Mouse (Mus musculus): ENCODE measurements around the gene Gm2888. TPM values are rescaled to one million over a fixed set of nuclear protein-coding genes. Genes with fewer than 3 reads are reported as not detected.
"Not testable (repeated sequence)": the region's sequence is repeated elsewhere in the genome, so short reads cannot be mapped to it uniquely, and the experiment has no call there.

Gene Gm2888
- polyA plus RNA-seq (2015; fragmentation: Nextera tagmentation; extraction: Ambion mirVana) = not detected in 2 replicates

DNA sequence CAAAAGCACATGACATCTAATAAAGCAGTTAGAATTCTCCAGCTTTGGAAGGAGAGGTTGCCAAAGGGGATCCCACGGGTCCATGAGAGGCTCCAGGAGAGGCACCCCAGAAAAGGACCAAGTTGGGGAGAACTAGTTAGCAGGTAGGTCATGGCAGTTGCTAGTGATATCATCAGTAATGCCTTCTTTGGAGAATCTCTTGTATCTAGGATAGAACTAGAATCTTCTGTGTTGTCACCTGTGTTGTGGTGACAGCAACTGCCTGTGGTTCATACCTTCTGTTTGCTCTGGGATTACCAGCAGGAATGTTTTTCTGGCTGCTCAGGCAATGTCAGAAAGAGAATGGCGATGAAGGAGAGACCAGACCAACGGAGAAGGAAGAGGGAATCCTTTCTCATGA lies at the start of gene Gm2888:
Gm2888 (plus strand) TSS at position 301 of the 400 bp plus-strand sequence.
- not testable (repeated sequence) for H3K9ac ChIP-seq (replicated peaks; ENCODE audit: low read length); H3K4me3 ChIP-seq (ENCODE audit: low read length); ATAC-seq (ENCODE audit: low FRiP score, low TSS enrichment); H3K27me3 ChIP-seq (ENCODE audit: insufficient read depth, low read length); H3K36me3 ChIP-seq (ENCODE audit: insufficient read depth, low read length); H3K27ac ChIP-seq (ENCODE audit: low read length); H3K4me2 ChIP-seq (replicated peaks; ENCODE audit: low read depth, low read length); H3K9me3 ChIP-seq (ENCODE audit: low read length); H3K4me1 ChIP-seq (ENCODE audit: insufficient read depth, low read length)
- 90% methylated on average over 2 of the region's 3 CpGs for WGBS

DNA sequence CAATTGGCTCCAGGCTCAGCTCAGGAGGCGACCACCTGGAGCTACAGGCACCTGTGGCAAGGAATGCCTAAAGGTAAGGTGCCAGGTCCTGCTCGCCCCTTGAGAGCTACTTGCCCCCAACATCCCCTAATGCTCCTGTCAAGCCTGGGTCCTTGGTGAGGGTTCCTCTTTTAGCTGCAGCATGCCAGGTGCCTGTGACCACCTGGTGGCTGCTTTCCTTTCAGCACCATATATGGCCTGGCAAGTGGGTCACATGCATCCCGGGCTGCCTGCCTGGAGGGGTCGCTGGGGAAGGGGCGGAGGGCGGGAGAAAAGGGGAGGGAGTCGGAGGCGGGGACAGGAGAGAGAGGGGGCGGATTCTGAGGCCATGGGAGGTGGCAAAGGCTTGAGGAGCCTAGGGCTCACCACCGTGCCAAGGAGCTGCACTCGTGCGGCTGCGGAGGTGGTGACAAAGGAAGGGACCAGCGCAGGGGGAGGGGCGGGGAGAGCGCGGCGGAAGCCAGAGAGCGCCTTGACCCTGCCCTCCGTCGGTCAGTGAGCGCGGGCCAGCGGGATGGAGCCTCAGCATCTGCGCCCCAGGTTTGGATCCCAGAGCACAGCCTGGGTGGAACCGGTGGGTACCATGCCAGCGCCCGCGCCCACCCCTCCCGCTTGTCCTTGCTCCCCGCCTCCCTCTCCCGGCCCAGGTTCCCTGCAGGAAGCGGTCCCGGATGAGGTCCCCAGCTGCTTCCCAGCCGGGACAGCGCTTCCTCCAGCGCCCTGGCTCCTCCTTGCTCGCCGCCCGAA lies 19.1 kb downstream of the Gm2888 start, which contains the start of gene Gm2897:
Gm2897 (plus strand) TSS at position 559 of the 786 bp plus-strand sequence.
- not testable (repeated sequence) for H3K4me1 ChIP-seq (ENCODE audit: insufficient read depth, low read length); H3K27me3 ChIP-seq (ENCODE audit: insufficient read depth, low read length); H3K27ac ChIP-seq (ENCODE audit: low read length); H3K36me3 ChIP-seq (ENCODE audit: insufficient read depth, low read length); H3K9me3 ChIP-seq (ENCODE audit: low read length)
- 4% methylated on average over 22 of the region's 40 CpGs for WGBS
- peak within 1 kb of the TSS; percentile 48 for H3K4me3 ChIP-seq (ENCODE audit: low read length)
- 0 out of 2 replicates have a peak within 1 kb of the TSS, but pooled peaks have one; percentile 44 for H3K9ac ChIP-seq (replicated peaks; ENCODE audit: low read length)
- ATAC-seq (ENCODE audit: low FRiP score, low TSS enrichment) = 0 out of 2 replicates have a peak, but pooled peaks have one; percentile 61
- peak within 1 kb of the TSS; percentile 66 for H3K4me2 ChIP-seq (replicated peaks; ENCODE audit: low read depth, low read length)

DNA sequence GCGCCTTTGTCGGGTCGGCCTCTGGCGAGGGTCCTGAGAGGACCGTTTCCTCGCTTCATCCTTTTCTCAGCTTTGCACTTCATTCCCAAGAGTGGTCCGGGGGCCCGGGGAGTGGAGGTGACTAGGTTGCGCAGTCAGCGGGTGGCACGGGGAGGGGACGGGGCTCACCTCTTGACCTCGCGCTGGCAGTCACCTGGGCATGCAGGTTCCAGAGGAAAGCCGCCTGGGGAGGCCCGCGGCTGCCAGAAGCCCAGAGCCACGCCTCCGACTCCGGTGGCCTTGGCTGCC lies 19.7 kb downstream of the Gm2888 start:
- H3K27ac ChIP-seq (ENCODE audit: low read length); H3K9ac ChIP-seq (replicated peaks; ENCODE audit: low read length); H3K9me3 ChIP-seq (ENCODE audit: low read length); ATAC-seq (ENCODE audit: low FRiP score, low TSS enrichment); H3K36me3 ChIP-seq (ENCODE audit: insufficient read depth, low read length); H3K27me3 ChIP-seq (ENCODE audit: insufficient read depth, low read length); H3K4me1 ChIP-seq (ENCODE audit: insufficient read depth, low read length): not testable (repeated sequence)
- peak overlapping the region; percentile 48 for H3K4me3 ChIP-seq (ENCODE audit: low read length)
- peak overlapping the region; percentile 66 for H3K4me2 ChIP-seq (replicated peaks; ENCODE audit: low read depth, low read length)
- 0% methylated on average over 11 of the region's 20 CpGs for WGBS

DNA sequence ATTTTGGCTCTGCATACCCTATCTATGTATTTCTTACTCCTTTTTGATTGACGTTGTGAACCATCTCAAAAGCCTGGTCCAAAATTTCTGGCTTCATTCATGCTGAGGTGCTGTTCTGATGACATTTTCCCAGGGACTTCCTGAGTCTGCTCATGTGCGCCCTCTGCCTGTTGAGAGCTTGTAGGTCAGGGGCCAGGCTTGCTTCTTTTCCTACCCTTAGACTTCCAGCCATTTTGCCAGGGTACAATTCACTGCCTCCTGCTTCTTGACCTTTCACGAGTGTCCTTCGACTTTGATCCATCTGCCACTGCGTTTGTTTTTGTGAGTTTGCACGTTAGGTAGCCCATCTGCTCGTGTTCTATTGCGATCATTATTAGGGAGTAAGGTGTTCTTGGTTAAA lies 20.3 kb downstream of the Gm2888 start:
- not testable (repeated sequence) for H3K4me1 ChIP-seq (ENCODE audit: insufficient read depth, low read length); H3K4me2 ChIP-seq (replicated peaks; ENCODE audit: low read depth, low read length); H3K36me3 ChIP-seq (ENCODE audit: insufficient read depth, low read length); H3K27me3 ChIP-seq (ENCODE audit: insufficient read depth, low read length); H3K27ac ChIP-seq (ENCODE audit: low read length); H3K4me3 ChIP-seq (ENCODE audit: low read length); H3K9me3 ChIP-seq (ENCODE audit: low read length); H3K9ac ChIP-seq (replicated peaks; ENCODE audit: low read length); ATAC-seq (ENCODE audit: low FRiP score, low TSS enrichment)
- 4% methylated on average over 5 of the region's 8 CpGs for WGBS

Other genes starting within 250 kb of the Gm2888 start
- 1.5 TPM in 2 replicates for gene Gm2897, start 19.3 kb downstream of the Gm2888 start, polyA plus RNA-seq (2015; fragmentation: Nextera tagmentation; extraction: Ambion mirVana)
- 0.11 TPM in 1 of 2 replicates, not detected in the other for gene Gm10340, start 104.0 kb downstream of the Gm2888 start, polyA plus RNA-seq (2015; fragmentation: Nextera tagmentation; extraction: Ambion mirVana)
- not detected in 2 replicates for gene Gm5795, start 158.3 kb downstream of the Gm2888 start, polyA plus RNA-seq (2015; fragmentation: Nextera tagmentation; extraction: Ambion mirVana)
- gene D830030K20Rik, start 178.5 kb downstream of the Gm2888 start, polyA plus RNA-seq (2015; fragmentation: Nextera tagmentation; extraction: Ambion mirVana) = 3.9 and 5.0 TPM in 2 replicates

Data from kidney, embryonic 16.5 days (tissue).